Mouse (Mus musculus) spleen, postnatal 14 days (tissue): Measurements from ENCODE around the gene Angptl4.

Experiments
- DNase-seq, 2 experiments: peaks; one replicate each; pipeline ENCODE4 v3.0.0; 2021 to 2022; ENCODE audit warnings: low spot score in 2 of 2

The Angptl4 gene

GRCm38 (mm10) chr17:33804745-33805144 lies 23.1 kb upstream of the Angptl4 start:
- no peak for DNase-seq

DNA sequence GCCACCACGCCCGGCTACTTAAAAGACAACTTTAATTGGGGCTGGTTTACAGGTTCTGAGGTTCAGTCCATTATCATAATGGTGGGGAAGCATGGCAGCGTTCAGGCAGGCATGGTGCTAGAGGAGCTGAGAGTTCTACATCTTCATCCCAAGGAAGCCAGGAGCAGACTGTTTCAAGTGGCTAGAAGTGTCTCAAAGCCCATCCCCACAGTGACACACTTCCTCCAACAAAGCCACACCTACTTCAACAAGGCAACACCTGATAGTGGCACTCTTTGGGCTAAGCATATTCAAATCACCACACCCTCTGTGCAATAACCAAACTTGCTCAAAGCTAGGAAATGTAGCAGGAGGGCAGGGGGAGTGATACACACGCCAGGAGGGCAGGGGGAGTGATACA lies 22.6 kb upstream of the Angptl4 start:
- no peak for DNase-seq

GRCm38 (mm10) chr17:33802221-33802620 lies 20.6 kb upstream of the Angptl4 start:
- DNase-seq, result no peak

- DNase-seq, result no peak
Measured at GRCm38 (mm10) chr17:33799277-33799676, 17.6 kb upstream of the Angptl4 start.

DNA sequence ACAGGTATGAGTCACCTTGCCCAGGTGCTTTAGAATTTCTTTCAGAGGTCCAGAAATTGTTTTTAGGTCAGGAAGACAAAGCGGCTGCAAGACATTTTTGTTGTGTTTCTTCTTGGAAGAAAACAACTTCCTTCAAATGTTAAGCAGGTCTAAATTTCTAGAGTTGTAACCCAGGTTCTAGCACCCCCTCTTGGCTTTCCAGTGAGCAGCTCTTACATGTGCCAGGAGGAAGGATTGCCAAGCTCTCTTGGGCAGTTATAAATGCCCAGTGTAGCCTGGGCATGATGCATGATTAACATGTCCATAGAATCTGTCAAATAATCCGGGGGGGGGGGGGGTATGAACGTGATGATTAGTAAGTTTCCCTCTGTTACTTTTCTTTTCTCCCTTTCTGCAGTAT lies 16.7 kb upstream of the Angptl4 start:
- no peak for DNase-seq

DNA sequence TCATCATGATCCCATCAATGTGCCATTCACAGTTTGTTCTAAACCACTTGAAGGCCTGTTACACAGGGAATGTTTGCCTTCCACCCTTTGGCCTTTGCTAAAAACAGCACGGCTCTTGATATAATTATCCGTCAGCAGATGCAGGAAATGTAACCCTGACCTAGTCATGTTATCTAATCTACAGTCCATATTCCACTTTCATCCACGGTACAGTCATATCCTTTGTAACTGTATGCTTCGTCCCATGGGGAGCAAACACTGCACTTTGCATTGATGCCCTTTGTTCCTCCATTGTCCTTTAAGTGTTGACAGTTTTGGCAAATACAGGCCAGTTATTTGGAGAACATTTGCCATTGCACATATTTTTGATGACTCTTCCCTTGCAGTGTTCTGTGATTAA lies 7.1 kb upstream of the Angptl4 start:
- no peak for DNase-seq

- no peak for DNase-seq
Measured at GRCm38 (mm10) chr17:33786375-33786774, 4.7 kb upstream of the Angptl4 start.

DNA sequence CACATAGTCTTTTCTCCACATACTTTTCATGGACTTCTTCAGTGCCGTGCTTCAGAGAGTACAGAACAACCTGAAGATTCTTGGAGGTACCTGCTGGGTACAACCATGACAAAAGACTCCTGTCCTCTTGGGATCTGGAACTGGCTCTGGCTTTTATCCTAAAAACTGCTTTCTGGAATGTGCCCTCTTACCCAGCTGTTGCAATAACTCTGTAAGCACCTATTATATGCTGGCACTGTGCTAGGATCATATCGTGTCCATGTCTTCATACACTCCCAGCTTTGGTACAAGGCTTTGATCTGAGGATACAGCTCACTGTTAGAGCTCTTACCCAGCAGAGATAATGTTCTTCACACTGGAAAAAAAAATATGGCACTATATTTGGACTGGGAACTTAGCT lies 3.3 kb upstream of the Angptl4 start:
- DNase-seq, result no peak

GRCm38 (mm10) chr17:33783408-33783807 lies 1.8 kb upstream of the Angptl4 start:
- no peak for DNase-seq

DNA sequence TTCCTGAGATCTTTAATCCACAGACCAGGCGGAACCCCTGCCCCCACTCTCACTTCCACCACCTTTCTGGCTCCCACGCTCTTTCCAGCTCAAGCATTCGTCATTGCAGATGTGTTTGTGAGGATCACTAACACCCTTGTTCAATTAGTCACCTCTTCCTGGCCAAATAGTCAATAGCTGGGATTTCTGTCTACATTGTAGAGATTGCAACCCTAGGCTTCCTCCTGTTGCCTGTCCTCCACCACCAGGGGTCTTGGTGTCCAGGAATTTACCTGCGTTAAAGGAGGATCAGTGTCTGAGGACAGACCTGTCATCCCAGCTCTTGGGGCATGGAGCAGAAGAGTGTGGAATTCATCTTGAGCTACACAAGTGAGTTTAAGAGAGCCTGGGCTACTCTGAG lies 437 bp upstream of the Angptl4 start:
- DNase-seq, result no peak

DNA sequence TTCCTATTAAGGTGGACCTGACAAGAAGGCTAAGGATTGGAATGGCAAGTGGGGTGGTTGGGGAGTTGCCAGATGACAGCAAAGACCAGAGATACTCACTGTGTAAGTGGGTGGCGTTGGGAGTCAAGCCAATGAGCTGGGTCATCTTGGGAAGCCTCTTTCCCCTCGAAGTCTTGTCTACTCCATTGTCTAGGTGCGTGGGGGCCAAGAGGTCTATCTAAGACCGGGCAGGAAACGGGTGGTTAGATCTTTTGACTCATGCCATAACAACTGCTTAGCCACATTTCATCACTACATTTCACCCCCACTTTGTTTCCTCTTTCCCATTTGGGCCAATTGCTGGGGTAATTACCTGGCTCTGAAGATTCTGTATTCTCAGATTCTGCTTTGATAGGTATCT lies 1.2 kb downstream of the Angptl4 start:
- no peak for DNase-seq

DNA sequence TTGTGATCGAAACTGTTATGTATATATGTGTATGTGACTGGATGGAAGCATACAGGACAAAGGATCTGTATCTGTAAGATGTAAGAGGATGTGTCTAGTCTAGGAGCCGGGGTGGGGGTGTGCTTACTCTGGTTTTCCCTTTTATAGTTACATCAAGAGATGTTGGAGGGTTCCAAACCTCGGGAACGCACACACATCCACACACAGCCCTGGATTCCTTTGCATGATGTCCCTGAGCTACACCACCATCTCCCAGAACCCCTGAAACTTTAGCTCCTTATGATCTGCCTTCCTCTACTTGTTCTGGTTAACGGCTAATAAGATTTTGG lies 1.7 kb downstream of the Angptl4 start:
- DNase-seq, result no peak

DNA sequence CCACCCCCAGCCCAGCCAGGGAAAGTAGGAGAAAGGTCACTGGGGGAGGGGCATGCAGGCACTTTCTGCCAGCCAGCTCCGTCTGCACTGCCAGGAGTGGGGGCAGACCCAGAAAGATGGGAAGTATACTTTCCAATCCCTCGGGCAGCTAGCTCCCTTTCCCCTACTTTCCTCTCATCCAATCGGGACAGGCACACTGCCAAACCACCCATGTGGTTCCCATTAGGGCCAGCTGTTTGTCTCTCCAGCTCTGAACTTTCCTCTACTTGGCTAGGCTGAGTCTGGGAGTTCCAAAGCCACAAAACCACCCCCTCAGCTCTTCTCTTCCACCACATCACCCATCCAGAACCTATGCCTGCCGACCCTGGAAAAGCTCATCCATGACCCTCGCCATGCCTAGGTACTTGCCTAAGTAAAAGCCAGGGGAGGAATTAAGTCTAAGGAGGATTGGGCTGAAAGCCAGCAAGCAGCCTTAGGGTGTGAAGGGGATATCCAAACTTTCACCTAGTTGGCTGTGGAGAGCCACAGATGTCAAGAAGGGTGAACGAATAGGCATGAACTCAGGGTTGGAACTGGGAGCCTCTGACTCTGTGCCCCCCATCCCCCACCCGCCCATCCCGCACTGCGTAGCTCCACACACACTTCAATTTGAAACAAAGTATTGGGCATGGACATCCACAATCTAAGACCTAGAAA lies 2.2 kb downstream of the Angptl4 start:
- DNase-seq, result no peak

DNA sequence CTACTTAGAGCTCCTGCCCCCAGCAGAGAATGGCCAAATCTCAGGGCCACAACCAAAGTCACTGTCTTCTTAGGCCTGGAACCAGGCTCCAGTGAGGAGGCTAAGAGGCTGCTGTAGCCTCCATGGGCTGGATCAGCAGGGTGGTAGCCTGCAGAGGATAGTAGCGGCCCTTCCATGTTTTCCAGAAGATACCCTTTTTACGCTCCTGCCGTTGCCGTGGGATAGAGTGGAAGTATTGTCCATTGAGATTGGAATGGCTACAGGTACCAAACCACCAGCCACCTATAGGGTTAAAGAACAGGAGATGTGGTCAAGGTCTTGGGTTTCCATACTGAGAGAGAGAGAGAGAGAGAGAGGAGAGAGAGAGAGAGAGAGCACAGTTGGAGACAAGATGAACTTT lies 6.3 kb downstream of the Angptl4 start:
- DNase-seq, result no peak

- no peak for DNase-seq
Measured at GRCm38 (mm10) chr17:33774573-33775155, 7.0 kb downstream of the Angptl4 start.

DNA sequence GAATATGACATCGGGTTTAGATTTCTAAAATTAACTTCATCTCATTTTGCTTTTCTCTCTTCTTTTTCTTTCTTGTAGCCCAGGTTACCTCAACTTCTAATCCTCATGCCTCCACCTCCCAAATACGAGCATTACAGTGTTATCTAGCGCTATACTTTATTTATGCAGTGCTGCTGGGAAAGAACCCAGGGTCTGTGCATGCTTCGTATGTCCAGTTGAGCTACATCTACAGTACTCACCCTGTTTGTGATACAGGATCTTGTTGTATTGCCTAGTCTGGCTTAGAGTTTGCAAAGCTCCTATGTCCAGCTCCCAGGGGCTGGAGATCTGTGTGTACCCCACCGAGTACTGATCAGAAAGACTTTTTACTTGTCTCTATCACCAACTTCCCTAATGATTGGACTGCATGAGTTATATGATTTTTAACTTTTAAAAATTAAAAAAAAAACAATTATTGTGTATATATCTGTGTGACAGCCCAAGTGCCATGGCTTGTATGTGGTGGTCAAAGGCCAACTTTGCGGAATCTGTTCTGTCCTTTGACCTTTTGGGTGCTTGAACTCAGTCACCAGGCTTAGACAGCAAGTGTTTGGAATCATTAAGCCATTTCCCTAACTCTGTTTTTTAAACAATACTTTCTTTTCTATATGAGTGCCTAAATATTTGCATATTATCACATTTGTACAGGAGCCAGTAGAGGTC lies 7.6 kb downstream of the Angptl4 start:
- no peak for DNase-seq

GRCm38 (mm10) chr17:33773426-33773825 lies 8.2 kb downstream of the Angptl4 start:
- no peak for DNase-seq

- no peak for DNase-seq
Measured at GRCm38 (mm10) chr17:33771617-33772016, 10.0 kb downstream of the Angptl4 start.

DNA sequence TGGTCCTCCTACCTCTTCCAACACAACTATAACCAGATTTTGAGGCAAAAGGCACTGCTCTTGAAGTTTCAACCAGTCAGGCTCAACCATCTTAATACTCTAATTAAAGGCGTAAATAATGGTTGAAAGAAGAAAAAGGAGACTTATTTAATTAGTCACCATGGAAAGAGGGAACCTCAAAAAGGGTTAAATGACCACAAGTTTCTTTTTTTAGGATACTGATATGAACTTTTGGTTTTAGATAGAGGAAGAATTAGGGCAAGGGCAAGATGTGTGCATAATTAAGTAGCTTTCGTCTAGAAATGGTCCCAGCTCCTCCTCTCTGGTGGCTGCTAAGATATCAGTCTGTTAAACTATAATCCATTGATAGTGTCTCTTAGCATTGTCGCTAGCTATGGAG lies 15.2 kb downstream of the Angptl4 start:
- no peak for DNase-seq

GRCm38 (mm10) chr17:33760255-33761165 lies 21.1 kb downstream of the Angptl4 start, which contains the start of gene Rab11b:
TSS of gene Rab11b (minus strand) at chr17:33760530.
- peak; percentile 98 to 99 for DNase-seq

- peak; percentile 96 to 98 for DNase-seq
Measured at GRCm38 (mm10) chr17:33759767-33760254, 21.8 kb downstream of the Angptl4 start.

DNA sequence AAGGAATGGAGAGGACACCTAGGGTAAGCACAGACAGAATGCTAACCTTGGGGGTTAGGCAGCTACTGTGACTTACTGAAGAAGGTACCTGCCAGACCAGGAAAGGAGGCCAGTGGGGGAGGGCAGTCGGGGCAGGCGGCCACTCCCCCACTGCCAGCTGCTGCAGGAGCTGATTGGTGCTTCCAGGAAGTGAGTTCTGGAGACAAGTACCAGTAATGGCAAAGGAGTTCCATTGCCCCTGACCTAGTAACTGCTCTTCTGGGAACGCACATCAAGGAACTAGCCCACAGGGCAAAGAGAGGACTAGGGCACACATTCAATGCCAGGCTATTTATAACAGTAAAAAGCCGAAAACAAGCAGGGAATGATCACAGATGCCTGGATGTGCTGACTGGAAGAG lies 24.4 kb downstream of the Angptl4 start:
- DNase-seq, result no peak
